Mouse (Mus musculus) lung, adult 2 months (tissue): ENCODE data around the gene Cnpy1.

Experiments
- CTCF ChIP-seq: fragments of 200-500 bp; IDR thresholded peaks from 2 replicates; pipeline ENCODE4 v1.5.1; 2011; ENCODE audit warnings: mild to moderate bottlenecking, low read length, control low read depth; ENCODE audit not compliant: insufficient read depth
- POLR2A ChIP-seq: fragments of 200-500 bp; IDR thresholded peaks from 2 replicates; pipeline ENCODE4 v1.6.1; 2011; ENCODE audit warnings: low read depth, mild to moderate bottlenecking, control low read depth, low read length, borderline replicate concordance; ENCODE audit errors: extremely low read depth

DNA sequence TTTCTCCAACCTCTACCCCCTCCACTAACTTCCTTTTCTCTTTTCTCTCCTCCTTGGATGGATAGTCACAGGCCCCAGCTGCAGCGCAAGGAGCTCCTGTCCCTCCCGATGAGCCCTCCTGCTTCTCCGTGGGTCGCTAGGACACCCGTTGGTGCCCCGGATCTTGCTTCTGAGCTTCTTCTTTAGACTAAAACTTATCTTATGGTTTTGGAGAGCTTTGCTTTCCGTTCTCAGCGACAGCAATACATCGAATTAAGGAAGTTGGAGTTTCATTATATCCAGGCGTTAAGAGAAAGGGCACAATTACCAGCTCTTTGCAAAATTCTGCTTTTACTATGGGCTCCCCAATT is 70.1 kb downstream of the Cnpy1 start:
- TF ChIP-seq POLR2A (no peak), CTCF (no peak)
